Mouse (Mus musculus): ENCODE measurements around the gene Gm1043.

Gene Gm1043

DNA sequence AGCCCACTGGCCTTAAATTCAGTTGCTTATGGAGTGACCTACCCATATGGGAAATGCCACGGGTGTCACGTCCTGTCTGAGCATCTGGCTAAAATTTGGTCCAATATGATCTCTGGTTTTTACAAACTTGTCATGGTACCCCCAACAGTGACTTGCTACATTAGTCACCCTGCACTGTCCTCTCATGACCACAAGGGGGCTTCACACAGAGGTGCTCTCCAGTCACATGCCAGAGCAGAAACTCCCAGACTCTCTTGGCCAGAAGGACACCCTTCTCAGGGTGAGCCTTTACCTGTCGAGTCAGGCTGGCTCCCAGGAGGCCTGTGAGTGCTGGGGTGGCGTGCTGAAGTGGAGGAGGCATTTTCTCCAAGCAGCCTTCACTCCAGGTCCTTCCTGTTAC lies 33.1 kb downstream of the Gm1043 start:
- peak; percentile 64 for DNase-seq

- no peak for DNase-seq
Measured at GRCm38 (mm10) chr5:37121186-37121680, 36.1 kb downstream of the Gm1043 start.

DNA sequence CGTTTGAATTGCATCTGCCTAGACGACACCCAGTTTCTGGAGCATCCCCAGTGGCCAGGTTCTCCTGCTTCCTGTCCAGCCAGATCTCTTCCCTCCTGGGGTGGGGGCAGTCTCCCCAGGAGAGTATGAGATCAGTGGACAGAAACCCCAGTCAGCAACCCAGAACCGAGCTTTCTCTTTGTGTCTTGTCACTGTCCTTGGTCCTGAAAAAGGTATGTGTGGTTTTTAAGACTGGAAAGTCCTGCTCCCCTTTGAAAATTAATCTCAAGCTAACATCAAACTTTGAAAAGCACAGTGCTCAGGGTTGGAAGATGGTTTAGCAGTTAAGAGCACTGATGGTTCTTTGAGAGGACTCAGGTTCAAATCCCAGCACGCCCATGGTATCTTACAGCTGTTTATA lies 46.7 kb downstream of the Gm1043 start:
- DNase-seq, result peak; percentile 77

GRCm38 (mm10) chr5:37141745-37142144 lies 56.6 kb downstream of the Gm1043 start:
- DNase-seq, result no peak

DNA sequence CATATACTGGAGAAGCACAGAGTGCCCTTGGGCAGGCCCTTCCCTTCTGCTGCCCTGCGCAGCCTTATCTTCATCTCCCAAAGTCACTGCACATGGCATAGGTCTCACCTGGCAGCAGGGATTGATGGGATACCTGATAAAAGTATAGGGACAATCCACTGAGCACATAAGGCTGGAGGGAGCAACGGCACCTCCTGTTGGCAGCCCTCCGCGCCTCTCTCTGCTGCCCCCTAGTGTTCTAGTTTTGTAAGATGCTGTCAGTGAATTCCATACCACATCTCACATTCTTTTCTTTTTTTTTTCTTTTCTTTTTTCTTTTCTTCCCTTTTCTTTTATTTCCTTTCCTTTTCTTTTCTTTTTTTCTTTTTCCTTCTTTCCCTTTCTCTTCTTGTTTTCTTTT lies 62.4 kb downstream of the Gm1043 start:
- DNase-seq, result peak; percentile 72

DNA sequence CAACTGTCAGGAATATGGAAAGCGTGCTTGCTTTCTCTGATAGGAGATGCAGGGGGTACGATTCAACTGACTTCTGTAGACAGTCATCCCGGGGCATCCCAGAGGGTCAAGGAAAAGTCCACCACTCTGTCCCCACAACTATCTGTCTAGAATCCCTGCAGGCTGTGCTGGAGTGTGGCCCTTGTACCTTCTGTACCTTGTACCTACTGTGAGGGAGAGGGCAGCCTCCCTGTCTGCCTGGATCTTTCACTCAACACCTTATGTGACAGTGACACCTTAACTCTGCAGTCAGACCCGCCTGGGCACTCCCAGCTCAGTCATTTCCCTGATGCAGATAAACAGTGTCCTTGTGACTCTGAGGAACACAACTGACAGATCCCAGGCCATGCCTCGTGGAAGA lies 65.5 kb downstream of the Gm1043 start:
- DNase-seq, result no peak

DNA sequence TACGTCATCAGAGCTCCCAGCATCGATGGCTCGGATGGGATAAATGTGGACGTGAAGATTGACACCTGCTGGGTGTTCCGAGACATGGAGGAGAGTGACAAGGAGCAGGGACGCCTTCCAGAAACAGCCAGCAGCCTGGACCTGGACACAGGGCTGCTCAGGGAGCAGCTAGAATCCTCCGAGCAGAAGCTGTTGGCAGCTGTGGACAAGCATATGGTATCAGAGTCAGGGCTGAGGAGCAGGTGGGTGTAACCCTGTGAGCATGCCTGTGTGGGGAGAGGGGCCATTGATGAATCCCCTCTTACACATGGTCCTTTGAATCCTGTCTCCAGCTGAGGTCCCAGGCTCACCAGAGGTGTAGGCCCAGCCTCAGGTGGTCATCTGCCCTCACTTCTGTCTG lies 69.3 kb downstream of the Gm1043 start:
- no peak for DNase-seq

DNA sequence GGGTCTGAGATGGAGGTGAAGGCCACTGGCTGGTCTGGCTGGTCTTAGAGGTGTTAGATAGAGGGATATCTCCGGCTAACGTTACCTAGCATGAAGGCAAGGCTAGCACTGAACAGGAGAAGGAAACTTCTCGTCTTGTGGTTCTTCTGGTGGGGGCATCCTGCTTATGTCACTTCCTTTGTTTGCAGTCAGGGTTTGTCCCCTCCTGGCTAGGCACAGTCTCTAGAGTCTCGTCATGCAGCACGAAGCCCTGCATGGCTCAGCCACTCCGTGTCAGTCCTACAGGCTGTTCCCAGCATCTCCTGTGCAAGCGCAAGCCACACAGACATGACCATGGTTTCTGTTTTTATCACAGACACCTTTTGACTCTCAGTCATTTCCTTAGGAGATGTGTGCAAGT lies 73.2 kb downstream of the Gm1043 start:
- DNase-seq, result no peak

DNA sequence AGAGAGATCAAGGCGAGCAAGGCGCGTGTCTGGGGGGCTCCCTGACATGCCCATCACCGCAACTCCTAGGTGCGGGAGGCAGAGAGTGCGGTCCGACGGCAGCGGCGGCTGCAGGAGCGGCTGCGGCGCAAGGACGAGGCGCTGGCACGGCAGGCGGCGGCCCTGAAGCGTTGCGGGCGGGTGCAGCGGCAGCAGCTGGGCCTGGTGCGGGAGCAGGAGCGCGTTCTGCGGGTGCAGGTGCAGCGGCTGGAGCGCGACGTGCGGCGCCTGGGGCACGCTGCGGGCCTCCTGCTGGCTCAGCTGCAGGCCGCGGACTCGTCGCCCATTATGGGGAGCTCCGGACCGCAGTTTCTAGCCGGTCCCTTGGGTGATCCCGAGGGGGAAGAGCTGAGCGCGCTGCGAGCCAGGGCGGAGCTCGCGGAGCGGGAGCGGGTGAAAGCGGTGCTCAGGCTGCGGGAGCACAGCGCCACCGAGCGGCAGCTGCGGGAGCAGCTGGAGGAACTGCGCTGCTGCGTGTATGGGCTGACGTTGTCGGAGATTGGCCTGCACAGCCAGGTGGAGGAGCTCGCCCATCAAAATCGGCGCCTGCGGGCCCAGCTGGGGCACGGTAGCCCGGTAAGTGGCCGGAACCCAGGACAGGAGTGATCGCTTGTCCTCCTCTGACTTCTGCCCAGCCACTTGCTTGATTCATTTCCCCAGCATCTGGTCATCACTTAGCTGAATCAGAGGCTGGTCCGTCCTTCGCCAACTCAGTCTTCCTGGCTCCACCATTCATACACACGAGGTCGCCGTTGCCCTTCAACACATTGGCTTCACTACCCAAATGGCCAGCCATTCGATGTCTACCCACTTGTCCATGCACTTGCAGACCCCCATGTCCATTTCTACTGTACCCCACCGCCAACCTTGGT lies 78.0 kb downstream of the Gm1043 start:
- peak; percentile 82 for DNase-seq

DNA sequence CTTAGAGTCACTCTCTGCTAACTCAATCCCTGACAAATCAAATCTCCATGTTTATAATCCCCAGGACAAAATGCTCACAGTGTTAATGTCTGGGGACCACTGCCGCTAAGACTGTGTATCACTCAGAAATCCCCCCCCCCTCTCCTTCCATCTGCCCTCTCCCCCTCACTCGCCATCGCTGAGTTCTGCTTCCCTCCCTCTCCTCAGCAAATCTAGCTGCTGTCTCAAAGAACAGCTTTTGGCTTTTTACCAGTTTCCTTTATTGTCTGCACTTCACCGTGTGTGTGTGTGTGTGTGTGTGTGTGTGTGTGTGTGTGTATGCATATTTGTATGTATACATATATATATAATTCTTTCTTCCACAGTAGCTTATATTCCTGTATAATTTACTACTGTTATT lies 91.3 kb downstream of the Gm1043 start:
- DNase-seq, result no peak

DNA sequence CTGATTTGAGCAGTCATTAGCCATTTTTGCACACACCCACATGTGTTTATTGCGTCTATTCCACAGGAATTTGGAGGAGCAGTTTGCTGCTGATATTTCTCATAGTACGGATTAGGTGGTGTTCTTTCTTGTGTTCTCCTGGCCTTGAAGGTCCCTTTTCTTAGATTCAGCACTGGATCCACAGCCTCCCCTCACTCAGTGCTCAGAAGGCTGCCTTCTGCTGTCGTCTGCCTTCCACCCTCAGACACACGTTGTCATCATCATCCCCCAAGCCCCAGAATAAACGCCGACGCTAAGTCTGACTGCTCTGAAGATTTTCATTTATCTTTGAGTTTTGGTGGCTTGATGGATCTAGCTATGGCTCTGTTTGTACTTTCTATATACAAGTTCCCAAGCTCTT lies 91.9 kb downstream of the Gm1043 start:
- no peak for DNase-seq

DNA sequence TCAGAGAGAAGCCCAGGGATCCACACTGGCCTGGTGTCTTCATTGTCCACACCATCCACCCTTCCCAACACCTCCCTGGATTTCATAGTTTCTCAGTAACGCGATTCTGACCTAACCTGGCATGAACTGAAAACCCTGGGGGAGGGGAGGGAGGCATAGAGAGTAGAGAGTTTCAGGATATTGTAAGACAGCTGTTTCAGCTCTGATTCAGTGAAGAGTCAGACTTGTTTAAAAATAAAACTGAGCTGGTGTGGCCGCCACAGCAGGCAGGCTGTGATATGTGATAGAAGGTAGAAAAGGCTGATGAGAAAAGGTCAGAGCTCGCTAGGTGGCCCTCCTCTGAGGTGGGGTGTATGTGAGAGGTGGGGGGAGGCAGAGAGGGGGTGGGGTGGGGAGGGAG lies 93.6 kb downstream of the Gm1043 start:
- no peak for DNase-seq

DNA sequence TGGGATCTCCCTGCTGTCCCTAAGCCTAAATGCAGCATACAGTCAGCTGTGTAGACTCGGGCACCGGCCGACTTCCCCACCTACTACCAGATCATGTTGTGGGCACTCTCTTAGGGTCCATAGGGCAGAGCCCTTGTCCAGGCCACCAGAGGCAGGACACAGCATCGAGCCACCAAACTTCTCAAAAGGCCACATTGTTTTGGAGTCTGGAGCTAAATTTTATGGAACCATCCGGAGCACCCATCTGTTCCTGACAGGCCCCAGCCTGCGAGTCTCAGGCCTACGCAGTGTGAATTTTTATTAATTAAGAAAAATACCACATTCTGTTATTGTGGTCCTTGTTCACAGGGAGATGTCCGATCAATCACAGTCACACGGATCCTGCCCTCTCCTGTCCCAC lies 94.7 kb downstream of the Gm1043 start:
- DNase-seq, result no peak

GRCm38 (mm10) chr5:37180624-37181023 lies 95.5 kb downstream of the Gm1043 start:
- DNase-seq, result no peak

DNA sequence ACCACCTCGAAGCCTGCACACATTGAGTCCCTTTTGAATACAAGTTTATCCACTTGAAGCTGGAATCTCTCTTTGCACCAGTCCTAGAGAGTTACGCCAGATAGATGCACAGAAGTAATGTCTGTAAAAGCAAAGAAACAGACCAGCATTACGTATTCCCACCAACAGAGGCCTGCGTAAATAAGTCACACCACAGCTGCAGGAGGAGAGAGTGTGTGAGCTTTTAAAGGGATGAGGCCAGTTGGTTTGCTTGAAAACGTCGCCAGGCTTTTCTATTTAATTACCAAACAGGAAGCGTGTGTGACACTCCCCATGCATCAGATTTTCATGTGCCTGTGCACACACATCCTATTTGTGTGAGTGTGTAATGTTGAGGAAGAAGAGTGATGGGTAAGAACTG lies 99.4 kb downstream of the Gm1043 start:
- DNase-seq, result no peak

GRCm38 (mm10) chr5:37190378-37190777 lies 105.2 kb downstream of the Gm1043 start:
- DNase-seq, result no peak

GRCm38 (mm10) chr5:37196196-37196595 lies 111.0 kb downstream of the Gm1043 start:
- DNase-seq, result no peak

DNA sequence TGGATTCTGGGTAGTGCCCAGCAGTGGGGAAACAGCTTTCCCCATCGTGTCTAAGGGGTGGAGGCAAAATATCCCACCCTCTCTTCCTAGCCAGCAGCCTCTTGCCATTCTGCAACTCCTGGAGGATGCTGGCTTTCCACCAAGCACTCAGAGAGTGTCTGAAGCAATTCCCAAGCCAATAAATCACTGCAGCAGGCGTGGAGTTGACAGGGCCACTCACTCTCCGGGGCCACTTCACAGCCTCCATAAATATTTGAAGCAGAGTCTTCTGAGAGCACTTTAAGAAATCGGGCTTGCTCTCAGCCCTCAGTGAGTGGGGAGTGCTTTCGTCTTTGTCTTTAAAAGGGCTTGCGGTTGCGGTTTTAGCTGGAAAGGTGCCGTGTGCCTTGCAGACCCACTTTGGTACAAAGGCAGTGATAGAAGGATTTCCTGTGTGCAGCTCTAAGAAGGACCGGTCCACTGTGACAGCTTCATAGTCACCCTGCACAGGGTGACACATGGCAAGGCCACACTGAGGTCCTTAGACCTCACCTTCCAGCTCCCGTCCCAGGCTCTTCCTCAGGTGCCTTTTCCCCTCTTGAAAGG lies 111.6 kb downstream of the Gm1043 start:
- DNase-seq, result peak; percentile 45

DNA sequence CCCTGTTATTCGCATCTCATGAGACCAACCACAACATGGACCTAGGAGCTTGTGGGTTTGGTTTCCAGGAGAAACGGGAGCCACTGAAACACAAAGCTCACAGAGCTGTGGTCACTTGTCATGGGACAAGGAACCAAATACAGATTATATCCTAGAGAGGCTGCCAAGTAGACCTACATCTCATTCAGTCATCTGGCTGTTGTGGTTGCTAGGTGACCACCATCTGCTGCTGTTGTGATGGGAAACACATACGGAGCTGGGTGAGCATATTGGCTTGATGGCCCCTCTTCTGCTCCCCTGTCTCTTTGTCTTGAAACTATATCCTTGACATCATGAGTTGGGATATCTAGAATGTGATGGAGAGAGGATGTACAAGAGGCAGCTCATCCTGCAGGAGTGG lies 112.3 kb downstream of the Gm1043 start:
- no peak for DNase-seq

DNA sequence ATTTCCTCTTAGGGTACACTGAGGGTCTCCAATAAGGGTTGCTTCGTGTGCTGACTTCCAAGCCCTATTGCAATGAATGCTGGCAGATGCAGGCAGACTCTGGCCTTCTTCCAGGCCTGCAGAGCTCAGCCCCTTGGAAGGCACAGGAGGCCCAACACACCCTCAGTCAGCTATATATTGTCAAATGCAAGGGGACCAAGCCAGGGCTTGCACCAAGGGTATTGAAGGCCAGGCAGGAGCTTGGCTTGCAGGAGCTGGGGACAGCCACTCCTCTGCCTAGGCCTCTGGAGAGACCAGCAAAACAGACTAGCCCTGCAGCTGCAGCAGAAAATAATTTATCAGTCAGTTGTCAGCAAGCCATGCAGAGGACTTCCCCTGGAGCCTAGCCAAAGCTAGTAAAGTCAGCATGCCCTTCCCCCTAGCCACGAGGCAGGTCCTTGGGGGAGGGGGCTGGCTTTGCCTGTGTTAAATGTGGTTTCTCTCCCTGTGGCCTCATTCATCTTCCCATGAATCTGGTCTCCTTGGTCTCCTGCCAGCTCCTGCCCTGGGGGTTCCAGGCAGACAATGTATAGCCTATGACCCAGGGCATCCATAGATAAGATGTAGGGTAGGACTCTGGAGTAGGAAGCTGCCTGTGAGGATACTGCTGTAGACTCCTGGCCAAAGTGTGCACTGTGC lies 113.0 kb downstream of the Gm1043 start:
- peak; percentile 74 for DNase-seq

DNA sequence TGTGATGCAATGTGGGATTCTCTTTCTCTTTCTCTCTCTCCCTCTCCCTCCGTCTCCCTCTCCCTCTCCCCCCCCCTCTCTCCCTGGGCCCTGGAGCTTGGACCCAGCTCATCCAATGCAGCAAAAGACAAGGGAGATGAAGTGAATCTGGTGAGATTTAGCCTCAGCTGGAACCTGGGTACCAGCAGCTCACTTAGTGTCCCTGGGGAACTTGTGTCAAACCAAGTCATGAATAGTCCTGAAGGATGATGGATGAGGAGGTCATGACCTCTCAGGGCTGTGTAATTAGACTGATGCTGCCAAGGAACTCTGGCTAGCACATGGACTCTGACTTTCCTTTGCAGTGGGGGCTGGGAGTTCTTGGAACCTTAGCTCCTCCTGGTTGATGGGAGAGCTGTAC lies 117.1 kb downstream of the Gm1043 start:
- peak; percentile 65 for DNase-seq

- no peak for DNase-seq
Measured at GRCm38 (mm10) chr5:37204886-37205285, 119.7 kb downstream of the Gm1043 start.

DNA sequence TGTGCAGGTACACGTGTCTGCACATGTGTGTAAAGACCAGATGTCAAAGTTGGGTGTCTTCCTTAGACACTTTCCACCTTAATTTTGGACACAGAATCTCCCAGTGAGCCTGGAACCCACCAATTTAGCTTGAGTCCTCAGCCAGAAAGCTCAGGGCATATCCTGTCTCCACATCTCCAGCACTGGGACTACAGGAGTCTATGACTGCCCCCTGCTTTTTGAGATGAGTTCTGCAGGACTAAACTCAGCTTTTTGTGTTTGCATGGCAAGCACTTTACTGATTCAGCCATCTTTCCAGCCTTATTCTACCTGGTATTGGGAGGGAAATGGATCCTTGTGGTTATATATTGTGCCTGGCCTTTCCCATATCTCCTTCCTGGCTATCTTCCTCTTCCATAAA lies 120.2 kb downstream of the Gm1043 start:
- DNase-seq, result no peak

DNA sequence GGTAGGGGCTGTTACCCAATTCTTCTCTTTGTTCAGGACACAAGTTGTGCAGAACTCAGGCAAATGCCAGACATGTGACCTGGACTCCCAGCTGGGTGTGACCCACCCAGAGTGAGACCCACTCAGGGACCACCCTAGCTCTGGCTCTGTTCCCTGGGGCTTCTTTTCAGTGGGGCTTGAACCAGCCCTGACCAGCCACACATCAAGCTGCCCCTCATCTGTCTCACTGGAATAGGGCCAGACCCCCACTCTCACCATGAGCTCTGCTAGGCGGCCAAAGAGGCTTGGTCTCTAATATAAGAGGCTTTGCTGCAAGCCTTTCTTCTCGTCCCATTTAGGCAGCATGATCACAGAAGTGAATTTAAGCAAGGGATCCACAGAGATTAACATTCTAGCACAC lies 121.2 kb downstream of the Gm1043 start:
- DNase-seq, result no peak

Data from embryo, embryonic 11 days (tissue).